Mouse (Mus musculus): ENCODE results near the gene Gm21885.

- TF ChIP-seq CTCF (IDR thresholded peaks at IDR 0.05; ENCODE audit: low read depth) (no peak), EP300 (IDR thresholded peaks at IDR 0.05; ENCODE audit: low read depth) (no peak)
These were observed 42.9 kb downstream of the Gm21885 start for GRCm38 (mm10) chr11:94324618-94325017.
